Mouse (Mus musculus) liver, embryonic 11.5 days (tissue): ENCODE results near the gene Pum2. TPM values are rescaled to one million over a fixed set of nuclear protein-coding genes. Genes with fewer than 3 reads are reported as not detected.
A peak's percentile ranks its signal among the peaks of the same experiment; 100 is the strongest.
"Not testable (repeated sequence)": the region's sequence is repeated elsewhere in the genome, so short reads cannot be mapped to it uniquely, and the experiment has no call there.

Source experiments
- ATAC-seq: fragments of 200-750 bp; cut with Nextera tagmentation; replicated peaks from 2 replicates; pipeline ENCODE4 v1.8.0; 2017; ENCODE audit warnings: moderate number of reproducible peaks, mild to moderate bottlenecking, moderate TSS enrichment, moderate library complexity; ENCODE audit not compliant: low FRiP score
- DNase-seq: peaks from one replicate; pipeline ENCODE4 v3.0.0-alpha.2; 2017; ENCODE audit warnings: low spot score
- H3K27ac ChIP-seq: fragments of 300-500 bp; sonication (generic); 2 replicates; pipeline ENCODE4 v1.5.1; 2014; ENCODE audit warnings: mild to moderate bottlenecking, low read depth, low read length, control low read depth
- H3K27me3 ChIP-seq: fragments of 300-500 bp; sonication (generic); replicated peaks from 2 replicates; pipeline ENCODE4 v1.6.1; 2014; ENCODE audit warnings: low read length, mixed read lengths; ENCODE audit not compliant: control insufficient read depth, insufficient read depth
- H3K36me3 ChIP-seq: fragments of 300-500 bp; sonication (generic); 2 replicates; pipeline ENCODE4 v1.6.1; 2014; ENCODE audit warnings: mild to moderate bottlenecking, low read length, moderate library complexity, mixed read lengths; ENCODE audit not compliant: control insufficient read depth, insufficient read depth
- H3K4me1 ChIP-seq: fragments of 300-500 bp; sonication (generic); replicated peaks from 2 replicates; pipeline ENCODE4 v1.6.1; 2014; ENCODE audit warnings: low read length, mixed read lengths; ENCODE audit not compliant: control insufficient read depth, insufficient read depth
- H3K4me2 ChIP-seq: fragments of 300-500 bp; sonication (generic); 2 replicates; pipeline ENCODE4 v1.6.1; 2014; ENCODE audit warnings: mild to moderate bottlenecking, control low read depth, moderate library complexity
- H3K4me3 ChIP-seq: fragments of 300-500 bp; sonication (generic); 2 replicates; pipeline ENCODE4 v1.5.1; 2014; ENCODE audit warnings: low read depth, low read length, control low read depth
- H3K9ac ChIP-seq: fragments of 300-500 bp; sonication (generic); 2 replicates; pipeline ENCODE4 v1.6.1; 2014; ENCODE audit warnings: low read depth, low read length, control low read depth
- H3K9me3 ChIP-seq: fragments of 300-500 bp; sonication (generic); 2 replicates; pipeline ENCODE4 v1.6.1; 2016; ENCODE audit warnings: low read length, inconsistent platforms, mixed read lengths; ENCODE audit not compliant: control insufficient read depth
- WGBS: fragments of 180-500 bp; shearing (Covaris S2); extraction: QIAGEN DNeasy Blood & Tissue Kit; methylation state at CpG from one replicate; pipeline ENCODE4 v1.1.7; 2014; 5-methylcytosine and 5-hydroxymethylcytosine counted together
- polyA plus RNA-seq: library from polyadenylated mRNA; unstranded; fragments of >200 nt; fragmentation: Nextera tagmentation; extraction: Ambion mirVana; gene quantifications from 2 replicates; pipeline ENCODE4 v1.2.1, GENCODE M21; 2014

The Pum2 gene
- 47.3 and 47.7 TPM in 2 replicates for polyA plus RNA-seq

DNA sequence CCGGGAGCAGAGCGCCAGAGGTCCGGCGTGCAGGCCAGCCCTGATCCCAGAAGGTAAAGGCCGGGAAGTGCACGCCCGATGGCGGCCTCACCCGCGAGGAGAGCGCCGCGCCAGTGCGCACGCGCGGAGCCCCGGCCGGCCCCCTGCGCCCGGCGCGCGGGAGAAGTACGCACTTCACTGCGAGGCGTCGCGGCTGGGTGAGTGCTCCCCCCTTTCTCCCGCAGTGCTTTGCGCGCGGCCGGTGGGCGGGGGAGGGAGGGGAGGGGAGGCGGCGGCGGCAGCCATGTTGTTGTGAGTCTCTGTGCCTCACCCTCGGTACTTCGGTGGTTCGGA is at the start of gene Pum2:
Gene Pum2, plus strand, starts transcription at position 161 of the 333 bp plus-strand sequence.
- Histone ChIP-seq H3K27me3 (no peaks in the 10 kb centered on the region), H3K4me2 (peak within 1 kb of the TSS; percentile 86), H3K4me1 (peaks cover 12% of the 10 kb centered on the region), H3K36me3 (no peaks in the 10 kb centered on the region), H3K9me3 (no peaks in the 10 kb centered on the region), H3K27ac (peak within 1 kb of the TSS; percentile 95), H3K9ac (peak within 1 kb of the TSS; percentile 97), H3K4me3 (peak within 1 kb of the TSS; percentile 90)
- WGBS = 1% methylated on average over 30 of the region's 41 CpGs
- ATAC-seq (peak; percentile 96), DNase-seq (peak; percentile 90)

DNA sequence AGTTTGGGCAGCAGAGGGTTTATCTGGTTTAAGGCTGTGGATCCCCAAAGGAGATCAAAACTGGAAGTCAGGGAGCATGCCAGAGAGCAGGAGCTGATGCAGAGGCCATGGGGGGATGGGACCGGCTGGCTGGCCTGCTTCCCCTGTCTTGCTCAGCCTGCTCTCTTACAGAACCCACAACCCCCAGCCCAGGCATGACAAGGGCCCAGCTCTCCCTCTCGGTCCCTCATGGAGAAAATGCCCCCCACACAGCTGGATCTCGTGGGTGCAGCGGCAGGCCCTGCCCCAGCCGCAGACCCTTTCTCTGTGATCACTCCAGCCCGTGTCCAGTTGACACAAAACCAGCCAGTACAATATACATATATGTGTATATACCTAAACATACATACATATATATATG is 44.4 kb upstream of the Pum2 start:
- ATAC-seq = no peak

DNA sequence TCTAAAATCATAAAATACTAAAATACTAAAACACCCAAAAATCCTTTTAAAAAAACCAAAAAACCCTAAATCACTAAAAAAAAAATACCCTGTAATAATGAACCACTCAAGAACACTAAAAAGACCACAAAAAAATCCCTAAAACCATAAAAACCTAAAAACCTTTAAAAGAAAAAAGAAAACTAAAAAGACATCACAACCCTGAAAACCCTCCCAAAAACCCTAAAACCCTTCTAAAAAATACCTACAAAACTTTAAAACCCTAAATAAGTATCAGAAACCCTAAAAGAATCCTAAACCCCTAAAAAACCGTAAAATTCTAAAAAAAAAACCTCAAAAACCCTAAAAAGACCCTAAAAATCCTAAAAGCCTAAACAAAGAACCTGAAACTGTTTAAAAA is 42.2 kb upstream of the Pum2 start:
- no peak overlapping the region for H3K4me2 ChIP-seq
- H3K4me3 ChIP-seq = no peak overlapping the region
- H3K4me1 ChIP-seq = no peaks in the 10 kb centered on the region
- H3K27me3 ChIP-seq = no peaks in the 10 kb centered on the region
- ATAC-seq (no peak), DNase-seq (no peak)
- WGBS = 93% methylated on average over 1 of the region's 1 CpGs
- no peak overlapping the region for H3K27ac ChIP-seq
- H3K9ac ChIP-seq = no peak overlapping the region
- no peaks in the 10 kb centered on the region for H3K36me3 ChIP-seq
- H3K9me3 ChIP-seq = no peaks in the 10 kb centered on the region

More for the DNA sequence above, 44.4 kb upstream of the Pum2 start:
- Histone ChIP-seq H3K4me3 (no peak overlapping the region), H3K27me3 (no peaks in the 10 kb centered on the region), H3K36me3 (no peaks in the 10 kb centered on the region), H3K4me1 (no peaks in the 10 kb centered on the region), H3K9ac (no peak overlapping the region), H3K4me2 (no peak overlapping the region), H3K9me3 (no peaks in the 10 kb centered on the region), H3K27ac (no peak overlapping the region)
- 93% methylated on average over 6 of the region's 6 CpGs for WGBS
- DNase-seq = peak; percentile 31

DNA sequence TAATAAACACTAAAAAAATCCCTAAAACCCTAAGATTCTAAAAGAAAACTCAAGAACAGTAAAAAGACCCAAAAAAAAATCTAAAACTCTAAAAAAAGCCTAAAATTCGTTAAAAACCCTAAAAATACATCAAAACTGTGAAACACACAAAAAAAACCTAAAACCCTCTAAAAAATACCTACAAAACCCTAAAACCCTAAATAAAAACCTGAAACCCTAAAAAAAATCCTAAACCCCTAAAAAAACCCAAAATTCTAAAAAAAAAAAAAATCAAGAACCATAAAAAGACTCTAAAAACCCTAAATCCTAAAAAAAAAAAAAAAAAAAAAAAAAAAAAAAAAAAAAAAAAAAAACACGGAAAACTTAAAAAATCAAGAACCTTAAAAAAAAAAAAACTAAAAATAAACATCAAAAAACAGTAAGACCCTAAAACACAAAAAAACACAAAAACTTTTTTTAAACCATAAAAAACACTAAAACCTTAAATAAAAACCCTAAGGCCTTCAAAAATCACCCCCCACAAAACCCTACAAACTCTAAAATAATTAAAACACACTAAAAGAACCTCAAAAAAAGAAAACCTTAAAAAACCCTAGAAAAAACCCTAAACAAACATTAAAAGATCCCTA is 41.1 kb upstream of the Pum2 start:
- DNase-seq = no peak
- H3K9me3 ChIP-seq = no peaks in the 10 kb centered on the region
- H3K4me2 ChIP-seq = no peak overlapping the region
- H3K4me1 ChIP-seq = no peaks in the 10 kb centered on the region
- WGBS = 89% methylated on average over 2 of the region's 2 CpGs
- H3K36me3 ChIP-seq = no peaks in the 10 kb centered on the region
- H3K9ac ChIP-seq = no peak overlapping the region
- H3K27ac ChIP-seq = no peak overlapping the region
- H3K27me3 ChIP-seq = no peaks in the 10 kb centered on the region
- no peak overlapping the region for H3K4me3 ChIP-seq
- no peak for ATAC-seq

DNA sequence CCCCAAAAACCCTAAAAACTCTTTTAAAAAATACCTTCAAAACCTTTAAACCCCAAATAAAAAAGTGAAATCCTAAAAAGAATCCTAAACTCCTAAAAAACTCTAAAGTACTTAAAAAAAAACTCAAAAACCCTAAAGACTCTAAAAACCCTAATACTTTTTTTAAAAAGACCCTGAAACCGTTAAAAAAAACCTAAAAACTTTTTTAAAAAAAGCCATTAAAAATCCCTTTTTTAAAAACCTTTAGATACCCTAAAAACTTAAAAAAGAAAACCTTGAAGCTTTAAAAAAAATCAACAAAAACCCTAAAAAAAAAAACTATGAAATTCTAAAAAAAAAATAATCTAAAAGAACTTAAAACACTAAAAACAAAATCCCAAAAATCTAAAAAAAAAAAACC is 39.6 kb upstream of the Pum2 start:
- Histone ChIP-seq H3K4me1 (no peaks in the 10 kb centered on the region), H3K4me3 (no peak overlapping the region), H3K27me3 (no peaks in the 10 kb centered on the region), H3K27ac (no peak overlapping the region), H3K9me3 (no peaks in the 10 kb centered on the region), H3K9ac (no peak overlapping the region), H3K36me3 (no peaks in the 10 kb centered on the region), H3K4me2 (no peak overlapping the region)
- 92% methylated on average over 1 of the region's 1 CpGs for WGBS
- DNase-seq (no peak), ATAC-seq (no peak)

DNA sequence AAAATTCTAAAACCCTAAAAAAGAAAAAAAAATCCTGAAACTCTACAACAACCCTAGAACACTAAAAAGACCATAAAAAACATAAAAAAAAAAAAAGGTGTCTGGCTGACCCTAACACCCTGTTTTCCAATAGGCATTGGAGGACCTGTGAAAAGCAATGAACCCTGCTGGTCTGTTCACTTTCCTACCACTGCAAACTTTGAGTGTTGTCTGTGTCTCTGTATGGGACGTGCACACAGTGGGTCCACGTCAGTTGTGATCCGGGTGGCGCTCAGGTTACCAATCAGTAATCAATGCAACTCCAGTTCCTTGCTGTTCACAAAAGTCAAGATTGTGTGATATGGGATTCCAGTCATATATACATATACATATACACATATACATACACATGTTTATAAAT is 38.4 kb upstream of the Pum2 start:
- no peak for ATAC-seq

DNA sequence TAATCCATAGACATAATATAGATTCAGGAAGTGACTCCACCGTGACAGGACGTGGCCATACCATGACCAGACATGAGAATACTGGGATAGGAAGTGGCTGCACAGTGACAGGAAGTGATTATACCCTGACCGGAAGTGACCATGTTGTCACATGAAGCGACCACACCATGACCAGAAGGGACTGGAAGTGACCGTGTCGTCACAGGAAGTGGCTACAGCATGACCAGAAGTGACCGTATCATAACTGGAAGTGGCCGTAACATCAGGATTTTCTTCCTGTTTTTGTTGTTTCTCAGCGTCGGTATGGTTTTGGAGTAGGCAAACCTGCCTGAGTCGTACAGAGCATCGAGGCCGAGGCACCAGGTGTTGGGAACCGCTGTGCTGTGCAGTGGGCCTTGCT is 37.0 kb upstream of the Pum2 start:
- H3K27ac ChIP-seq = no peak overlapping the region
- H3K4me3 ChIP-seq = no peak overlapping the region
- no peak overlapping the region for H3K9ac ChIP-seq
- H3K4me2 ChIP-seq = no peak overlapping the region
- 79% methylated on average over 14 of the region's 14 CpGs for WGBS
- DNase-seq (no peak), ATAC-seq (no peak)
- no peaks in the 10 kb centered on the region for H3K36me3 ChIP-seq
- H3K4me1 ChIP-seq = no peaks in the 10 kb centered on the region
- H3K27me3 ChIP-seq = no peaks in the 10 kb centered on the region
- no peaks in the 10 kb centered on the region for H3K9me3 ChIP-seq

More for the DNA sequence above, 38.4 kb upstream of the Pum2 start:
- Histone ChIP-seq H3K9ac (no peak overlapping the region), H3K4me1 (no peaks in the 10 kb centered on the region), H3K4me3 (no peak overlapping the region), H3K4me2 (no peak overlapping the region), H3K9me3 (no peaks in the 10 kb centered on the region), H3K27ac (no peak overlapping the region), H3K36me3 (no peaks in the 10 kb centered on the region), H3K27me3 (no peaks in the 10 kb centered on the region)
- peak; percentile 33 for DNase-seq
- WGBS = 93% methylated on average over 4 of the region's 4 CpGs

DNA sequence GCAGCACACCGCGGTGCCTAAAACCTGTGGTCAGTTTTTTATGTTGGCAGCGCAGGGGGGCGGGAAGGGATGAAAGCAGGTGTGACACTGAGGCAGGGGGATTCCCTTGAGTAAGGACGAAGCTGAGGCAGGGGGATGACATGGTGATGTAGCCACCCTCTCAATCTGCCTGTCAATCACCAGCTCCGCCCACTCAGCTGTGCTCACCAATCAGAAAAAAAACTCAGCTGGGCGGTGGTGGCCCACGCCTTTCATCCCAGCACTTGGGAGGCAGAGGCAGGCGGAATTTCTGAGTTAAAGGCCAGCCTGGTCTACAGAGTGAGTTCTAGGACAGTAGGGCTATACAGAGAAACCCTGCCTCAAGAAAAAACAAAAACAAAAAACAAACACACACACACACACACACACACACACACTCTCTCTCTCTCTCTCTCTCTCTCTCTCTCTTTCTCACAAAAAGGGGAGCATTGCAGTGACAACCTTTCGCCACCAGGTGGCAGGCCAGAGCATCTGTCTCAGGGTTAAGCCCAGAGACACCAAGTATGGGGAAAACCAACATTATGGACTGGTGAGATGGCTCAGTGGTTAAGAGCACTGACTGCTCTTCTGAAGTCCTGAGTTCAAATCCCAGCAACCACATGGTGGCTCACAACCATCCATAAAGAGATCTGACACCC is 35.4 kb upstream of the Pum2 start:
- not testable (repeated sequence) for H3K27ac ChIP-seq, H3K9me3 ChIP-seq, H3K4me3 ChIP-seq, ATAC-seq, H3K9ac ChIP-seq, H3K27me3 ChIP-seq, H3K4me1 ChIP-seq, H3K36me3 ChIP-seq
- peak overlapping the region; percentile 1; the same call in 1 of the 2 replicates for H3K4me2 ChIP-seq
- 67% methylated on average over 10 of the region's 10 CpGs for WGBS
- peak; percentile 77 for DNase-seq

DNA sequence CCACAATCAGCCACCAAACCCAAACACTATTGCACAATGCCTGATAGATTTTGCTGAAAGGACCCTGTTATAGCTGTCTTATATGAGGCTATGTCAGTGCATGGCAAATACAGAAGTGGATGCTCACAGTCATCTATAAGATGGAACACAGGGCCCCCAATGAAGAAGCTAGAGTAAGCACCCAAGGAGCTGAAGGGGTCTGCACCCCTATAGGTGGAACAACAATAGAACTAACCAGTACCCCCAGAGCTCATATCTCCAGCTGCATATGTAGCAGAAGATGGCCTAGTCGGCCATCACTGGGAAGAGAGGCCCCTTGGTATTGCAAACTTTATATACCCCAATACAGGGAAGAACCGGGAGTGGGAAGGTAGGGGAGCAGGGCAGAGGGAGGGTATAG is 33.7 kb upstream of the Pum2 start:
- not testable (repeated sequence) for H3K27ac ChIP-seq, H3K27me3 ChIP-seq, H3K9me3 ChIP-seq, H3K4me1 ChIP-seq, DNase-seq, H3K9ac ChIP-seq, H3K36me3 ChIP-seq, ATAC-seq
- H3K4me2 ChIP-seq = peak overlapping the region; percentile 63
- peak overlapping the region; percentile 83 for H3K4me3 ChIP-seq
- WGBS = 3% methylated on average over 2 of the region's 2 CpGs
